Mouse (Mus musculus) small intestine, adult 2 months (tissue): ENCODE data around the gene Nmd3.

Experiments
- CTCF ChIP-seq: fragments of 200-500 bp; IDR thresholded peaks from 2 replicates; pipeline ENCODE4 v1.5.1; 2012; ENCODE audit warnings: low read depth, mild to moderate bottlenecking, control low read depth, inconsistent platforms, low read length, moderate library complexity, mixed read lengths; ENCODE audit not compliant: insufficient replicate concordance, insufficient read length; ENCODE audit errors: extremely low read depth
- POLR2A ChIP-seq: fragments of 200-500 bp; IDR thresholded peaks from 2 replicates; pipeline ENCODE4 v1.6.1; 2012; ENCODE audit warnings: low read depth, mild to moderate bottlenecking, control low read depth, inconsistent platforms, low read length, moderate library complexity

DNA sequence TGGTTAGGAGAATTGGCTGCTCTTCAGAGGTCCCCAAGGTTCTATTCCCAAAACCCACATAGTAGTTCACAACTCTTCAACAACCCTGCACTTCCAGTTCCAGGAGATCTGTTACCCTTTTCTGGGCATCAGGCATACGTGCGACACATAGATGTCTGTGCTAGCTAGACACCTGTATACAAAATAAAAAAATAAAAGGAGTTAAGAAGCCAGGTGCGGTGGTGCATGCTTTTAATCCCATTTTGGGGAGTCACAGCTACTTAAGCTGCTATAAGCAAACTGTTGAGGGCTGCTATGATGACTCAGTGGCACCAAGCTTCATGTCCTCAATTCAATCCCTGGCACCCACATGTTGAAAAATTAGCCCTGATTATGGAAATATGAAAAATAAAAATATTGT is 34.2 kb downstream of the Nmd3 start:
- TF ChIP-seq CTCF (no peak), POLR2A (no peak)
